Mouse (Mus musculus) adrenal gland, adult 8-10 months (tissue): ENCODE results near the gene Entr1. TPM values are rescaled to one million over a fixed set of nuclear protein-coding genes. Genes with fewer than 3 reads are reported as not detected.
A peak's percentile ranks its signal among the peaks of the same experiment; 100 is the strongest.

Source experiments
- DNase-seq: peaks from one replicate; pipeline ENCODE4 v3.0.0; 2022
- total RNA-seq, 4 experiments: library from RNA; stranded (reverse); gene quantifications; 2 replicates each; pipeline ENCODE4 v1.2.4; 2022

Entr1 gene
- total RNA-seq: 100 to 1,000 TPM in 3 of 4 experiments, 10 to 100 TPM in 1; 97.8 to 120 (median 110) TPM

DNA sequence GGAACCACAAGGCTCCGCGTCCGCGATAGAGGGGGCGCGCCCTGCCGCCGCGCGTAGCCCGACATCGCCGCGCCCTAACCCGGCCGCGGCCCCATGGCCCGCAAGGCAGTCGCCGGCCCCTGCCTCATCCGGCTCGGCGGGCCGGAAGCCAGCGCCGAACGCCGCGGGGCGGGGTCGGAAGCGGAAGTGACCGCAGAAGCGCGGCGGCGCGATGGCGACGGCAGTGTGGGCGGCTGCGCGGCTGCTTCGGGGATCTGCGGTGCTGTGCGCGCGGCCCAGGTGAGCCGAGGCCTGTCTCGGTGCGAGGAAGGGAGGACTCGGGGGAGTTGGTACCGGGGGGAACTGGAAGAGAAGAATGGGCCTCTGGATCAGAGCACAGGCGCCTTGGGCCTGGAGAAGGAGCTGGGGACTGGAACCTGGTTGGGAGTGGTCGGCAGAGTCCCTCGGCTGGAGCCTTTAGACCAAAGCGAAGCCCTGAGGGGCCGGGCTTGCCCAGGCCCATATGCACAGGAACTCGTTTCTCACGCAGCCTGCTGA lies at the start of gene Entr1, which contains the start of gene Pmpca:
Gene Entr1 (minus strand): TSS at position 163 of the 537 bp plus-strand sequence.
Gene Pmpca (plus strand): TSS at position 186 of the 537 bp plus-strand sequence.
- DNase-seq: peak; percentile 60

DNA sequence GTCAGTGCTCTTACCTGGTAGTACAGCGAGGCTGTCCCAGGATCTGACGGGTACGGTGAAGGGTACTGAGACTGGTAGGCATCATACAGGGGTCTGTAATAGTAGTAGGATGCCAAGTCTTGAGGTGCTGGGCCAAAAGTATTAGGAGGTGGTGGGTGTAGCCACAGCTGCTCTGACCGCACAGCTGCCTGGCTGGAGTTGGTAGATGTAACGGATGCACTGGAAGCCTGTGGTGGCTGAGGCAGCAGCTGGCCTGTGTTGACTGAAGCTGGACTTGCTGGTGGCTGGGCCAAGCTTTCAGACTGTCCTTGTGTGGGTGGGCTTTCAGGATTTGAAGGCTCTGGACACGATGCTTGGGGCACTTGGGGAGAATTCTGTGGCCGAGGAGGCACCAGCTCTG lies 49.3 kb upstream of the Entr1 start:
- no peak for DNase-seq

DNA sequence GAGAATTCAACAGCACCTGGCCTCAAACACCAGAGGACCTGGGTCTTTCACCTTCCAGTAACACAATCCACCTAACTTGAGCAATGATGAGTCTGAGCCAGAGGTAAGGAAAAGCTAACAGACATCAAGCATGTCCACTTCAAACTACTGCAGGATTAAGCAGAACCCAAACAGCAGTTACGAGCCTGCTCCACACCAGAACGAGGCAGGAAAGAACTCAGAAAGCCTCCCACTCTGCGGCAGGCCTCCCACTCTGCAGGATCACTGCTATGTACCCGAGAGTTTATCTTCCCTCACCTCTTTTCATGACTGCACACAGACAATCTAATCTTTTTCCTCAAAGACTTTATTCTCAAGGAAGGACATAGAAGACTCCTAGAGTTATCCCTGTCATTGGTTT lies 48.1 kb upstream of the Entr1 start:
- no peak for DNase-seq

DNA sequence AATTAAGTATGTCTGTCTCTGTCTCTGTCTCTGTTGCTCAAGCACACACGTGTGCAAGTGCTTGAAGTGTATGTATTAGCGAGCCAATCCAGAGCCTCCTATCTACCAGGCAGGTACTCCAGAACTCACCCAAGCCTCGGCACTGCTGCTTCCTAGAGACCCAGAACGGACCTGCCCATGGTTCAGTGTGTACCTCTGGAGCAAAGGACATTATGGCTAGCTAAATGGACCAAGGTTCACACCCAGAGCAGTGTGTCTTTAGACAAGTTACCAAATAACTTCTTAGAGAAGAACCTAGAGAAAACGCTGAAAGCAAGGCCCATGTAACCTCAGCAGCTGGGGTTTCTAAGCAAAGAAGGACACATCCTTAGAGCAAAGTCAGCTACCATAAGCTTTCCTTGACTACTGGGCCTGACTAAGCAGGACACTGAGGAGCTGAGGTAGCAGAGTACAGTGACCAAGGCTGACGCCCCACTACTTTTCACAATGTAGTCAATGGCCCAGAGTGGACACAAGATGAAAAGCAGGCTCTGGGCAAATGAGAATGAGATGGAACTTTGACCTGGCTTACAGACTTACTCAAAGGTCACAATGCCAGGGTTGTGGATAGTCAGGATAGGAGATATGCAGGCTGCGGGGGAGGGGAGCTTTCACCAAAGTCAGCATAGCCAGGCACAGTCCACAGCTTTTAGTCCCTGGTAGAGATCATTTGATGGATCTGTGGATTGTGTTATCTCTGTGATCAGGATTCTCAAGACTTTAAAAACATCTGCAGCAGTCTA lies 45.9 kb upstream of the Entr1 start:
- DNase-seq: no peak

DNA sequence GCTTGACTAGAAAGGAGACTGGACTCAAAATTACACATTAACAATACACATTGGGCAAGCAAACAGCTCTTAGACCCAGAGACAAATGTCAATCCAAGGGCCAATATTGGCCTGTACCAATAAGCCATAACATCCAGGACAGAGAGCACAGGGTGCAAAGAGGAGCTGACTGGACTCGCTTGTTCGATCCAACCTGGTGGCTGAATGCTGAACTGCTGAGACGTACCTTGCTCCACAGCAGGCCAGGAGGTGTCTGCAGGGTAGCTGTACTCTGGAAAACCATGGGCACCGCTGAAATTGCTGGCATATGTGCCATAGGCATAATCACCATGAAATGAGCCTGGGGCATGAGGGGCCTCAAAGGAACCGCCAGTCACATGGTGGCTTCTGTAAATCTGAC lies 40.7 kb upstream of the Entr1 start:
- no peak for DNase-seq

DNA sequence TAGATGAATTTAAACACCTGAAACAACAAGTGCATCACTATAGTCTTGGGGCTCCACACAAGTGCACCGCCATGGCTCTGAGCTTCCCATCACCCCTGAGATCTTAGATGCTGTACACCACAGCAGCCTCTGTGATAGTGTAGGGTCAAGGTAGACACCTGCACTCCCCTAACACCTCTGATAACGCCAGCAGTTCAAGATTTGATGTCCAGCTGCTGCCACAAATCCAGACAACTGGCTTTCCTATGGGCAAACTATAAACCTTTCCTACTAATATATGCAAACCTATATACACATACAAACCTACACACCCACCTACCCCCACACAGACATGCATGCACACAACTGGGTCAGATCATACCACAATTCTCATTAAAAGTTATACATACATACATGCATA lies 35.4 kb upstream of the Entr1 start:
- DNase-seq: no peak

DNA sequence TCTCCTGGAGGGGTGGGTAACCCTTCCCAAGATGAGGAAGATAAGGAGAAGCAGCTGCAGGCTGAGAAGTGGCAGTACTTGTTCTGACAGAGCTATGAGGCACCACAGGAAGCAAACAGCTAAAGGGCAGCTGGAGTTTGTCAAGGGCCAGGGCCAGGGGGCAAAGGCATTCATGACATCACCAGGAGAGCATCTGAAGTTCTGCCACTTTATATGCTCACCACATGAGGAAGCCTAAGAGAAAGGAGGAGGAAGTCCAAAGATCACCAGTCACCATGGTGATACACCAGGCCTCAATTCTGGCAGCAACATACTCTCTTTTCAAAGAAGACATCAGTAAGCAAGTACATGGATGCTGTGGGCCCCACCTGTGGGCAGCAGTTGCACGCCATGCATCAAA lies 34.0 kb upstream of the Entr1 start:
- no peak for DNase-seq

DNA sequence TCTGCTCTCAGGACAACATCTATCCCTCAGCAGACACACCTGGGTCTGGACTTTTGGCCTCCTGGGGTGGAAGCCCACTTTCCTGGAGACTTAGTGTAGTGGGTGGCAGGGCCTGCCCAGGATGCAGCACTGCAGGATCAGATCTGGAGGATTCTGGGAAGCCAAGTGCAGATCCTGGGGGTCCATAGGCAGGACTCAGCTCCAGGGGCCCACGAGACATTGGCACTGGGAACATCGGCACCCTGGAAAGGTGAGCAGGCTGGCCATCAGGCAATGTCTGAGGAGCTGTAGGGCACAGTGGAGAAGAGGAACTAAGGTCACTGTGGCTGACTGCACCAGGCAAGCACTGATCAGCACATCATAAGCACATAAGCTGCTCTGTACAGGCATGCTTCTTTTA lies 32.9 kb upstream of the Entr1 start:
- no peak for DNase-seq

DNA sequence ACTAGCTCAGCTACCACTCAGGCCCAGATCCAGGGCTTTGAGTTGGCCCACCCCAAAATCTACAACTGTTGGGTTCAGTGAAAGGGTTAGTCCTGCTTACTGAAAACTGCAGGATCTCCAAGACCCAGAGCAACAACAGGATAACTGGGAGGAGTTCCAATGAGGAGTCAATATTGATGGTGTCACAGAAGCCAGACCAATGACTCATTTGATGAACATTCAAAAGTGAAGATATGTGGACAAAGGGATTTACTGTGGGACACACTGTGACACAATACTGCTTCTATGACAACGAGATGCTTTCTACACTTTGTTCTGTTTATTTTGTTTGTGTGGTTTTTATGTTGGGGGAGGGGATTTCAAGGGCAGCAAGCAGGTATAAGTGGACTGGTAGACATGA lies 29.0 kb upstream of the Entr1 start:
- DNase-seq: no peak

DNA sequence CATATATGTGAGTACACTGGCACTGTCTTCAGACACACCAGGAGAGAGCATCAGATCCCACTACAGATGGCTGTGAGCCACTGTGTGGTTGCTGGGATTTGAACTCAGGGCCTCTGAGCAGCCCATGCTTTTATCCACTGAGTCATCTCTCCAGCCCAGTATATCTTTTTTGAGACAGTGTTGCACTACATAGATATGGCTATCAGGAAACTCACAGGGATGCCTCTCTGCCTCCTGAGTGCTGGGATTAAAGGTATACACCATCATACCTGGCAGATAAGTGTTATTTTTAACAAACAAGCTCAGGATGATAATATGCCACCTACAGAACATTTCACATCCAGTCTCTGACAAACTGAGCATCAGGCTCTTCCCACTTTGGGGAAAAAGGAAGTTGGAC lies 27.9 kb upstream of the Entr1 start:
- no peak for DNase-seq

DNA sequence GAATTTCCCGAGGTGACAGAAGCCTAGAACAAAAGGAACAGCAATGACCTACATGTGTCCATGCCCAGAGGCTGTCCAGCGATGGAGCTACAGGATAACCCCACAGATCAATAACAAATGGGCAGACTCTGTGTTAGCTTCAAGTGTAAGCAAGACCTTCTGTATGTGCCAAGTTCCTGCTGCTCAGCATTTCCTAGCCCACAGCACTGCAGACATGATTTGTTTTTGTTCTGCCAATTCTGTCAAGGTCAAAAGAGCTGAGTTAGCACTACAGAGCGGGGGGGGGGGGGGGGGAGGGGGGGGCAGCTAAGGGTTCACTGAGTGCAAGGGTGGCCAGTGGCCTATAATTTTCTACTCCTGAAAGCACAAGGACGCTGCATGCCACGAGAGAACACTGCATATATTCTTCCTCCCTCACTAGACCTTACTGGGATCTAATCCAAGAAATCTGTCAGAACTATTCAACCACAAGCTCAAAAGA lies 21.9 kb upstream of the Entr1 start:
- peak; percentile 69 for DNase-seq

DNA sequence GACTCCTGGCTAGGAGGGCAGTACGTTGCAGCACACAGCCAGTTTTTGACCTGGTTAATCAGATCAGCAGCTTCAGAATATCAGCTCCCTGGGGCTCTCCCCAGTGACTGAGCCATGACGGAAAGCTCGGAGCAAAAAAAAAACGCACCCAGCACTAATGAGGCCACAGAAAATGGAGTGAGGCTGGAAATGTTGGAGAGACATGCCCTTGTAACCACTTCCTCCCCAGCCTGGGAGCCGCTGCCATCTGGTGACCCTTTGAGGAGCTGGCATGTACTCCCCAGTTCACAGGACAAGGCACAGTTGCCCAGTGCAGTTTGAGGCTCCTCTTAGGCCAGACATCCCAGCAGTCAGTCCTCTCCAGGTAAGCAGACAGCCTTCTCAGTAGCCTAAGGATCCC lies 21.0 kb upstream of the Entr1 start:
- DNase-seq: no peak

DNA sequence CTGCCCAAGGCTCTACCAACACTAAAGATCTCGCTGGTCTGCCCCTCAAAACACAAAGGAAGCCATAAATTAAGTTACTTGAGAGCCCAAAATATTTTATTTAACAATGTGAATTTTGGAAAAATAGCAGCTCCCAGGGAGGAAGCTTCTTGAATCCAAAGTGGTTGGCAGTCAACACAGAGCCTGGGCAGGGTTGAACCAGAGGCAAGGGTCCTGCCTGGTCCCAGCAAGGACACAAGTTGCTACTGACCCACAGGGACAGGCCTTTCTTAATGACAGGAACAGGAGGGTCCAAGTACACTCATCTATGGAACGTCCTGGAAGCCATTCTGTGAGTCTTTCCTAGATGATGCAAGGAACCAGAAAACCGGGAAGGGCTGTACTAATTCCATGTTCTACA lies 20.2 kb upstream of the Entr1 start:
- no peak for DNase-seq

DNA sequence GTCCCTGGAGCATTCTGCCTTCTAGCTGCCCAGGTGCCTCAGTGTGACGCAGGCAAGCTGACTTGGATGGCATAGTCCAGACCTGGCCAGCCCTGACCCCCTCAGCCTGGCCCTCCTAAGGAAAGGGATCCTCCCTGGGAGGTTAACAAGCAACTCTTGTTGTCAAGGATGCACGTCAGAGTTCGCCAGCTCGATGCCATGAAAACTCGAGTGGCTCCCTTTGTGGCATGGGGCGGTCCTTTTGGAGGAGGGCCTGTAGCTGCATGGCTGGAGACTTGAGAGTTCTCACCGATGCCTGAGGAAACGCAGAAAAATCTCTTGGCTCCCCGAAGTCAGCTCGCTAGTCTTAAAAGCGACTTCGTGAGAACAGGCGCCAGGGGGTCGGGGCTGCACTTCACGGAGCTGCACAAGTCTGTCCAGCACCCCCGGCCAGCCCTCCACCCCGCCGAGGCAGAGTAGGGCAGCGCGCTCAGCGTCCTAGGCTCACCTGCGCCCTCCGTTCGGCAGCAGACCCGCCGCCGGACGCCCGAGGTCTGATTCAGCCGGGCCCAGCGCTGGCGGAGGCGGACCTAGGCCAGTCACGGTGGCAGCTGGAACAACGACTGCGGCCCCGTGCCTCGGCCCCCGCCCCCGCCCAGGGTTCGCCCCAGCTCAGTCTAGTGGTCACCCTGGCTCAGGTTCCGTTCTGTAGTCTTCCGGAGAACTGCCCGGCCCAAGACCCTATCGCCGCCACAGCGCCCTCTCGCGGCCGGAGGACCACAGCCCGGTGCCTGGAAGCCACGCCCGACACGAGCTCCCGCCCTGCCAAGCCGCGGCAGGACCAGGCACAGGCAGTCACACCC lies 19.6 kb upstream of the Entr1 start, which contains the start of gene Inpp5e:
Gene Inpp5e (minus strand): TSS at position 689 of the 842 bp plus-strand sequence.
- peak; percentile 93 for DNase-seq

DNA sequence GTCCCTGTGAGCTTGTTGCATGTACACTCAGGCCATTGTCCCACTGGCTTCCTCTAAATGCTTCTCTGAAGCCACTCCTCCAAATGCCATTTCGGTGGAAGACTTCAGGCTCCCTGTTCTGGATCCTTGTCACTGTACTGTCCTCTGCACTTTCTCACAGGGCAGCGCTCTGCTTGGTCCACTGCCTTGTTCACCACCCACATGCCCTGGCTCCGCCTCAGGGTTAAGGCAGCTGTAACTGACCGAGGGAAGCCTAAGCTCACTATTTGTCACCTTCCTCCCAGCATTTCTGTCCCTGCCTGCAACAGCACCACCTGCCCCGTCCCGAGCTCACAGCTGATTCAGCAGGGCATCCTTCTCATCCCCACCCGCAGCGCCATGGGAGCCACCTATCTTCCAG lies 14.2 kb upstream of the Entr1 start:
- DNase-seq: no peak

DNA sequence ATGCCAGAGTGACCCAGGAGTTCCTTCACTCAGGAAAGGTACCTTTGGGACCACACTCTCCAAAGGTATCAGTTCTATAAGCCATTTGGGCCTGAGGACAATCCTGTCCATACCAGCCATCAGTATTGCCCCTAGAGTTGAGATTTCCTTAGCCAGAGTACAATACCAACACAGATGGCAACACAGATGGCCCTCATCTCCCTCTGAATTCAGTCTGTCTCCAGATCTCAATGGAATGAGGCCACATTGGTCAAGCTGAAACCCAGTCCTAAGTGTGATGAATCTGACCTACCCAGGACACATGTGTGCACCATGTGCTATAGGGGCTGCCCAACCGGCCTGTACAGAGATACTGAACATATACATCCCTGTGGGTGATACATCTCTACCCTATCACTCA lies 13.1 kb upstream of the Entr1 start:
- no peak for DNase-seq

DNA sequence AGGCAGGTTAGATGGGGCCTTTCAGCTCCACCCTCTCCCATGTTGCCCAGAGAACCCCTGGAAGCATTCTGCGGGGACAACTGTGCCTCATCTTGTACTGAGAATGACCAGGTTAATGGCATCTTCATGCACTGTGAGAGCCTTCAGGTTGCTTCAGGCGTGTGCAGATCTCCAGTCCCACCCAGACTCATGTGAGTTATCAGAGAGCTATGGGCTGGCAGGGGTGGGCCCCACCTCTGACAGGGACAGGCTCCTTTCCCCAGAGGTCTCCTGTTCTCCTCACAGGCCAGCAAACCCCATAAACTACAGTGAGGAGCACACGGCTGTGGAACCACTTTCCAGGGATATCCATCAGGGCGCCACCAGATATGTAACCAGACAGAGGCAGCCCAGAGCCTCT lies 11.9 kb upstream of the Entr1 start:
- no peak for DNase-seq

DNA sequence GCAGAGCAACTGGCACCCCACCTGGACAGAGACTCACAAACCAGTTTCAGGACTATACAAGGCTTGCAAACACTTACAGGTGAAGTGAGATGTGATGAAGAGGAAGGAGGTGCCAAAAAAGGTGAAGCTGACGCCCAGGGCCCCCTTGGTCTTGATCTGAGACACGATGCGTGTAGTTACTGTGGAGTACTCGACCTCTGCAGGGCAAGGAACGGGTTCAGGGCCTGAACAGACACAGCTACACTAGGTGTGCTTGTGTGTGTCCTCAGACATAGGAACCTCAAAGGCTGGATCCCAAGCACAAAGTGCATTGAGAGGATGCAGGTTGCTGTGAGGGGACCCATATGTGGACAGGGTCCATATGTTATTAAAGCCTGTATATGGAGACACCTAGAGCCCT lies 11.2 kb upstream of the Entr1 start:
- DNase-seq: no peak

DNA sequence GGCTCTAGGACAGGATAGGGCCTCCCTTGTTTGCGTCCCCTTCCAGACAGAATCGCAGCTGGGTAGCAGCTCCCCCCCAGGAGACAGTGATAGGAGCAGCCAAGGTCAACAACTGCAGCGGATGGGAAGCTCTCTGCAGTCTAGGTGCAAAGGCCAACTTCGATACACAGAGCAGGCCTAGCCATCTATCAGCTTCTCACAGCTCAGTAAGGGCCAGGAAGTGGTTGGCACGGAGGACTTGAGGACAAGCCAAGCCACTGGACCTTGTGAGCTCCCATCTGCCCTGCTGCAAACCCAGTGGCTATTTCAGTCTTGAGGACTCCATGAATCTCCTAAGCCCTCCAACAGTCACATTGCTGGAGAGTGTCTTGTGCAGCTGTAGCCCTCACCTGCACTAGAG lies 10.5 kb upstream of the Entr1 start:
- DNase-seq: no peak

DNA sequence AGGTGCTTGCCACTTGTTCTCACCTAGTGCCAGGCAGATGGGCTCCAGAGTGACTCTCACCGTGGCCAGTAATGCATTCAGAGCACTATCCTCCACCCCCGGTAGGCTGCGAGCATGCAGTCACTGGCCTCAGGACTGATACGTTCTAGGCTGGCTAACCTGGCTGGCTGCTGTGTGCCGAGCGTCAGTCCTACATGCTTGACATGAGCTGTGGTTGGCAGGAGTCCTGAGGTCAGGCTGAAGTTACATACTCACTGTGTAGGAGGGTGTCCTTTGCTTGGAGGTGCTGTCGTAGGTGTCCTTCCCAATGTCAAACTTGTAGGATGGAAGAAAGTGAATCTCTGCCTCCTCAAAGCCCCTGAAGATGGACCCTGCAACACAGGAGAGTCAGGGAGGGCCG lies 9.9 kb upstream of the Entr1 start:
- no peak for DNase-seq

DNA sequence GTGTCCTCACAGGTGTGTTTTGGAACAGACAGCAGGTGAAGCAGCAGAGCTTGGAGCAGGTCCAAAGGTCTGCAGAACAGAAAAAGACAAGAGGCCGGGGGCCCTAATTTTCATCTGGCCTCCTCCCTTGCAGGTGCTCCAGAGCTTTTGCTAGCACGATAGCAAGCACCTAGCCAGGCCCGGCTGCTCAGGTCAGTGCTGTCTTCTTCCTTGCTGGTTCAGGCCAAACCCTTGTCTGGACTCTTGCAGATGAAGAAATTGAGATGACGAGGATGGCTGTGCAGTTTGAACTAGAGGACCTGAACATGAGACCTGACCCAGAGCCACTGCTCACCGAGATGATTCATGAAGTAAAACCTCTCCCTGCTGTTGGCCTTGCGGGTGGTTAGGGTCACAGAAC lies 2.5 kb upstream of the Entr1 start:
- DNase-seq: no peak

DNA sequence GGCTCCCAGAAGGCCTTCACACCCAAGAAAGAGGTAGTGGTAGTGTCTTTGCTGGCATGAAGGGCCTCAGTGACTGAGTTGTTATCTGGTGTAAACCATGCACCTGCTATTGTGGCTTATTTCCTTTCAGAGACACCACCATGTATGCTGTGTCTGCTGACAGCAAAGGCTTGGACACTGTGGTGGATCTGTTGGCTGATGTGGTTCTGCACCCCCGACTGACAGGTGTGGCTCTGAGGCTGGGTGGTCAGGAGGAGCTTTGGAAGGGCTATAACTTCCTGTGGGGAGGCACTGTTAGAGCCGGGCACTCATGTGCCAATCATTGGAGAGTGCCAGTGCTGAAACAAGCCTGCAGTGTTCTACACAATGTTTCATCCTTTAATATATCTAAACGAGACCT lies 1.8 kb upstream of the Entr1 start:
- no peak for DNase-seq

DNA sequence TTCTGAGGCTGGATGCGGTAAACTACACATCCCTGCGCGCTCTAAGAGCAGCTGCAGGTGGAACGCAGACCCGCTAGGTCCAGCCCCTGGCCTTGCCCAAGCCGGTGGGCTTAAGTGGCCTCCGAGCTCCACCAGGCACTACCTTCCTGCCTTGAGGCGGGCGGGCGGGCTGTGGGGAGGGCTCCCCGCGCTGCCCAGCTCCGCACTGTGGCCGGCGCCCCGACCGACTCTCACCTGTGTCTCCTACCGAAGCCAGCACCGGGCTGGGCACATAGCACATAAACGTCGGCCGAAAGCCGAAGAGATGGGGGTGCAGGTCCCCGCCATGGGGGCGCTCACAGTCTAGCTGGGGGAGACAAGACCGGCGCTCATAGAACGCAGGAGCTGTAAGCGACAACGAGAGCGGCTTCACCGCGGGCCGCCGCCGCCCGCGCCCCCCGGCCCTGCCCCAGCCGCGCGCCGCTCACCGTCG lies 398 bp downstream of the Entr1 start:
- DNase-seq: no peak
